Mouse (Mus musculus): Measurements from ENCODE around the gene B3galt4. TPM values are rescaled to one million over a fixed set of nuclear protein-coding genes. Genes with fewer than 3 reads are reported as not detected.
"Not testable (repeated sequence)": the region's sequence is repeated elsewhere in the genome, so short reads cannot be mapped to it uniquely, and the experiment has no call there.

The B3galt4 gene
- polyA plus RNA-seq, 1 experiment from 2014 or later: 13.1 TPM

- peaks cover 12% of the 10 kb centered on the region for H3K4me1 ChIP-seq
- H3K9ac ChIP-seq (replicated peaks); ATAC-seq (ENCODE audit: low FRiP score); H3K36me3 ChIP-seq; H3K27ac ChIP-seq (replicated peaks); H3K4me3 ChIP-seq (replicated peaks); H3K9me3 ChIP-seq (replicated peaks); H3K4me2 ChIP-seq; H3K27me3 ChIP-seq (replicated peaks): not testable (repeated sequence)
- WGBS: 28% methylated on average over 3 of the region's 4 CpGs
Observed at GRCm38 (mm10) chr17:33904835-33905234, 46.5 kb downstream of the B3galt4 start, which contains the start of gene Platr17. Gene Platr17, plus strand, starts transcription at chr17:33905135.

- not testable (repeated sequence) for H3K27ac ChIP-seq (replicated peaks); H3K27me3 ChIP-seq (replicated peaks); H3K9me3 ChIP-seq (replicated peaks); H3K36me3 ChIP-seq; H3K4me3 ChIP-seq (replicated peaks); H3K9ac ChIP-seq (replicated peaks); H3K4me1 ChIP-seq; H3K4me2 ChIP-seq; ATAC-seq (ENCODE audit: low FRiP score)
- WGBS: 77% methylated on average over 6 of the region's 6 CpGs
Observed at GRCm38 (mm10) chr17:33903911-33904651, 47.2 kb downstream of the B3galt4 start.

- Histone ChIP-seq H3K27ac (replicated peaks) (no peak overlapping the region), H3K36me3 (no peaks in the 10 kb centered on the region), H3K9me3 (replicated peaks) (no peaks in the 10 kb centered on the region), H3K4me1 (peaks cover 1% of the 10 kb centered on the region), H3K9ac (replicated peaks) (no peak overlapping the region), H3K4me3 (replicated peaks) (no peak overlapping the region), H3K4me2 (no peak overlapping the region), H3K27me3 (replicated peaks) (no peaks in the 10 kb centered on the region)
- whole genome bisulfite sequencing: 91% methylated on average over 7 of the region's 7 CpGs
- ATAC-seq (ENCODE audit: low FRiP score): no peak
Observed at GRCm38 (mm10) chr17:33902491-33902890, 48.8 kb downstream of the B3galt4 start.

GRCm38 (mm10) chr17:33902079-33902478 lies 49.2 kb downstream of the B3galt4 start:
- 42% methylated on average over 4 of the region's 4 CpGs for WGBS
- H3K9me3 ChIP-seq (replicated peaks): no peaks in the 10 kb centered on the region
- no peak overlapping the region for H3K4me2 ChIP-seq
- no peaks in the 10 kb centered on the region for H3K4me1 ChIP-seq
- no peaks in the 10 kb centered on the region for H3K27me3 ChIP-seq (replicated peaks)
- no peak for ATAC-seq (ENCODE audit: low FRiP score)
- H3K4me3 ChIP-seq (replicated peaks): no peak overlapping the region
- H3K36me3 ChIP-seq: no peaks in the 10 kb centered on the region
- H3K9ac ChIP-seq (replicated peaks): no peak overlapping the region
- H3K27ac ChIP-seq (replicated peaks): no peak overlapping the region

GRCm38 (mm10) chr17:33901653-33902052 lies 49.6 kb downstream of the B3galt4 start:
- Histone ChIP-seq H3K27ac (replicated peaks) (no peak overlapping the region), H3K36me3 (no peaks in the 10 kb centered on the region), H3K4me1 (no peaks in the 10 kb centered on the region), H3K9ac (replicated peaks) (no peak overlapping the region), H3K9me3 (replicated peaks) (no peaks in the 10 kb centered on the region), H3K27me3 (replicated peaks) (no peaks in the 10 kb centered on the region), H3K4me3 (replicated peaks) (no peak overlapping the region), H3K4me2 (no peak overlapping the region)
- no peak for ATAC-seq (ENCODE audit: low FRiP score)
- 65% methylated on average over 4 of the region's 4 CpGs for WGBS

- WGBS: 88% methylated on average over 4 of the region's 4 CpGs
- Histone ChIP-seq H3K9ac (replicated peaks) (no peak overlapping the region), H3K27me3 (replicated peaks) (no peaks in the 10 kb centered on the region)
Observed at GRCm38 (mm10) chr17:33900989-33901314, 50.3 kb downstream of the B3galt4 start.

GRCm38 (mm10) chr17:33900281-33900988 lies 50.9 kb downstream of the B3galt4 start:
- 78% methylated on average over 7 of the region's 7 CpGs for WGBS
- Histone ChIP-seq H3K27ac (replicated peaks) (no peak overlapping the region), H3K9me3 (replicated peaks) (no peaks in the 10 kb centered on the region), H3K4me3 (replicated peaks) (no peak overlapping the region), H3K4me1 (no peaks in the 10 kb centered on the region), H3K9ac (replicated peaks) (no peak overlapping the region), H3K4me2 (no peak overlapping the region), H3K27me3 (replicated peaks) (no peaks in the 10 kb centered on the region), H3K36me3 (no peaks in the 10 kb centered on the region)
- no peak for ATAC-seq (ENCODE audit: low FRiP score)

More at GRCm38 (mm10) chr17:33900989-33901314, 50.3 kb downstream of the B3galt4 start:
- Histone ChIP-seq H3K27ac (replicated peaks) (no peak overlapping the region), H3K4me3 (replicated peaks) (no peak overlapping the region), H3K4me1 (no peaks in the 10 kb centered on the region), H3K9me3 (replicated peaks) (no peaks in the 10 kb centered on the region), H3K36me3 (no peaks in the 10 kb centered on the region), H3K4me2 (no peak overlapping the region)
- ATAC-seq (ENCODE audit: low FRiP score): no peak

Other genes with a start within 250 kb of the B3galt4 start
- 77.4 and 81.5 TPM in 2 replicates for gene March2, start 232.8 kb downstream of the B3galt4 start, polyA plus RNA-seq (2015; fragmentation: Nextera tagmentation; extraction: Ambion mirVana)
- gene Rab11b, start 191.0 kb downstream of the B3galt4 start, polyA plus RNA-seq (2015; fragmentation: Nextera tagmentation; extraction: Ambion mirVana): 519 and 596 TPM in 2 replicates
- gene Angptl4, start 169.7 kb downstream of the B3galt4 start, polyA plus RNA-seq (2015; fragmentation: Nextera tagmentation; extraction: Ambion mirVana): 21.6 and 23.3 TPM in 2 replicates
- 46.7 and 48.5 TPM in 2 replicates for gene Kank3, start 141.0 kb downstream of the B3galt4 start, polyA plus RNA-seq (2015; fragmentation: Nextera tagmentation; extraction: Ambion mirVana)
- 534 and 619 TPM in 2 replicates for gene Rps28, start 126.9 kb downstream of the B3galt4 start, polyA plus RNA-seq (2015; fragmentation: Nextera tagmentation; extraction: Ambion mirVana)
- 515 and 564 TPM in 2 replicates for gene Ndufa7, start 126.9 kb downstream of the B3galt4 start, polyA plus RNA-seq (2015; fragmentation: Nextera tagmentation; extraction: Ambion mirVana)
- 53.9 and 56.1 TPM in 2 replicates for gene Cd320, start 108.4 kb downstream of the B3galt4 start, polyA plus RNA-seq (2015; fragmentation: Nextera tagmentation; extraction: Ambion mirVana)
- not detected in 2 replicates for gene Gm7029, start 77.7 kb downstream of the B3galt4 start, polyA plus RNA-seq (2015; fragmentation: Nextera tagmentation; extraction: Ambion mirVana)
- 2.0 and 3.5 TPM in 2 replicates for gene Kifc1, start 60.8 kb downstream of the B3galt4 start, polyA plus RNA-seq (2015; fragmentation: Nextera tagmentation; extraction: Ambion mirVana)
- 0.93 and 1.2 TPM in 2 replicates for gene Platr17, start 46.4 kb downstream of the B3galt4 start, polyA plus RNA-seq (2015; fragmentation: Nextera tagmentation; extraction: Ambion mirVana)
- gene Daxx, start 42.1 kb downstream of the B3galt4 start, polyA plus RNA-seq (2015; fragmentation: Nextera tagmentation; extraction: Ambion mirVana): 50.7 and 58.5 TPM in 2 replicates
- 35.3 and 51.3 TPM in 2 replicates for gene Tapbp, start 35.6 kb downstream of the B3galt4 start, polyA plus RNA-seq (2015; fragmentation: Nextera tagmentation; extraction: Ambion mirVana)
- 13.7 and 15.8 TPM in 2 replicates for gene Zbtb22, start 35.6 kb downstream of the B3galt4 start, polyA plus RNA-seq (2015; fragmentation: Nextera tagmentation; extraction: Ambion mirVana)
- 56.8 and 58.8 TPM in 2 replicates for gene Rgl2, start 21.9 kb downstream of the B3galt4 start, polyA plus RNA-seq (2015; fragmentation: Nextera tagmentation; extraction: Ambion mirVana)
- 173 and 183 TPM in 2 replicates for gene Pfdn6, start 11.1 kb downstream of the B3galt4 start, polyA plus RNA-seq (2015; fragmentation: Nextera tagmentation; extraction: Ambion mirVana)
- gene Wdr46, start 10.8 kb downstream of the B3galt4 start, polyA plus RNA-seq (2015; fragmentation: Nextera tagmentation; extraction: Ambion mirVana): 25.1 and 29.3 TPM in 2 replicates
- 72.3 and 75.7 TPM in 2 replicates for gene Vps52, start 4.3 kb upstream of the B3galt4 start, polyA plus RNA-seq (2015; fragmentation: Nextera tagmentation; extraction: Ambion mirVana)
- gene Rps18, start 4.5 kb upstream of the B3galt4 start, polyA plus RNA-seq (2015; fragmentation: Nextera tagmentation; extraction: Ambion mirVana): 778 and 1,050 TPM in 2 replicates
- gene H2-K1, start 48.9 kb upstream of the B3galt4 start, polyA plus RNA-seq (2015; fragmentation: Nextera tagmentation; extraction: Ambion mirVana): 19.8 and 88.0 TPM in 2 replicates
- 21.9 and 24.4 TPM in 2 replicates for gene Ring1, start 73.2 kb upstream of the B3galt4 start, polyA plus RNA-seq (2015; fragmentation: Nextera tagmentation; extraction: Ambion mirVana)
- gene H2-Ke6, start 76.6 kb upstream of the B3galt4 start, polyA plus RNA-seq (2015; fragmentation: Nextera tagmentation; extraction: Ambion mirVana): 68.4 and 71.4 TPM in 2 replicates
- 167 and 170 TPM in 2 replicates for gene Slc39a7, start 80.2 kb upstream of the B3galt4 start, polyA plus RNA-seq (2015; fragmentation: Nextera tagmentation; extraction: Ambion mirVana)
- 54.4 and 57.7 TPM in 2 replicates for gene Rxrb, start 80.3 kb upstream of the B3galt4 start, polyA plus RNA-seq (2015; fragmentation: Nextera tagmentation; extraction: Ambion mirVana)
- gene Col11a2, start 87.9 kb upstream of the B3galt4 start, polyA plus RNA-seq (2015; fragmentation: Nextera tagmentation; extraction: Ambion mirVana): 8.3 and 9.4 TPM in 2 replicates
- 0.19 and 2.5 TPM in 2 replicates for gene H2-Oa, start 140.9 kb upstream of the B3galt4 start, polyA plus RNA-seq (2015; fragmentation: Nextera tagmentation; extraction: Ambion mirVana)
- gene H2-DMa, start 168.1 kb upstream of the B3galt4 start, polyA plus RNA-seq (2015; fragmentation: Nextera tagmentation; extraction: Ambion mirVana): 19.8 and 31.3 TPM in 2 replicates
- 115 and 122 TPM in 2 replicates for gene Brd2, start 171.1 kb upstream of the B3galt4 start, polyA plus RNA-seq (2015; fragmentation: Nextera tagmentation; extraction: Ambion mirVana)
- 0.17 and 5.5 TPM in 2 replicates for gene H2-DMb2, start 191.8 kb upstream of the B3galt4 start, polyA plus RNA-seq (2015; fragmentation: Nextera tagmentation; extraction: Ambion mirVana)
- 0.29 and 4.2 TPM in 2 replicates for gene H2-DMb1, start 201.6 kb upstream of the B3galt4 start, polyA plus RNA-seq (2015; fragmentation: Nextera tagmentation; extraction: Ambion mirVana)
- gene Tap1, start 236.1 kb upstream of the B3galt4 start, polyA plus RNA-seq (2015; fragmentation: Nextera tagmentation; extraction: Ambion mirVana): 3.5 and 12.0 TPM in 2 replicates
- gene Psmb9, start 236.3 kb upstream of the B3galt4 start, polyA plus RNA-seq (2015; fragmentation: Nextera tagmentation; extraction: Ambion mirVana): 2.1 and 35.0 TPM in 2 replicates
- gene Psmb8, start 246.2 kb upstream of the B3galt4 start, polyA plus RNA-seq (2015; fragmentation: Nextera tagmentation; extraction: Ambion mirVana): 3.8 and 80.4 TPM in 2 replicates

Data from neural tube, embryonic 15.5 days (tissue).